Mouse (Mus musculus) adipocyte (in vitro differentiated cells): ENCODE data around the gene Hoxa7.
A peak's percentile ranks its signal among the peaks of the same experiment; 100 is the strongest.

Experiments
- DNase-seq: peaks from one replicate; pipeline ENCODE4 v3.0.0-alpha.2; 2016; ENCODE audit warnings: low spot score

Gene Hoxa7

GRCm38 (mm10) chr6:52213119-52213986, 8.3 kb downstream of the Hoxa7 start, which contains the start of the genes Hoxa3 and Gm28308:
Gene Hoxa3, minus strand, starts transcription at chr6:52213336.
Gene Gm28308, minus strand, starts transcription at chr6:52213339.
- peak; percentile 91 for DNase-seq

- DNase-seq, result peak; percentile 87
Observed at GRCm38 (mm10) chr6:52212556-52213118, 9.0 kb downstream of the Hoxa7 start.

- DNase-seq, result peak; percentile 52
Observed at GRCm38 (mm10) chr6:52211961-52212360, 9.7 kb downstream of the Hoxa7 start.

GRCm38 (mm10) chr6:52211170-52211935, 10.3 kb downstream of the Hoxa7 start:
- DNase-seq, result peak; percentile 91

GRCm38 (mm10) chr6:52209685-52210046, 12.0 kb downstream of the Hoxa7 start:
- DNase-seq, result no peak

GRCm38 (mm10) chr6:52208868-52209684, 12.6 kb downstream of the Hoxa7 start:
- no peak for DNase-seq

- no peak for DNase-seq
Observed at GRCm38 (mm10) chr6:52208072-52208867, 13.4 kb downstream of the Hoxa7 start, which contains the start of gene Hoxa6. Gene Hoxa6, minus strand, starts transcription at chr6:52208722.

GRCm38 (mm10) chr6:52207684-52207976, 14.0 kb downstream of the Hoxa7 start:
- DNase-seq, result no peak

GRCm38 (mm10) chr6:52206882-52207683, 14.6 kb downstream of the Hoxa7 start:
- no peak for DNase-seq

GRCm38 (mm10) chr6:52205638-52206621, 15.7 kb downstream of the Hoxa7 start:
- no peak for DNase-seq

- no peak for DNase-seq
Observed at GRCm38 (mm10) chr6:52205221-52205620, 16.4 kb downstream of the Hoxa7 start.

- DNase-seq, result peak; percentile 90
Observed at GRCm38 (mm10) chr6:52204050-52204752, 17.5 kb downstream of the Hoxa7 start, which contains the start of gene Hoxa5. Gene Hoxa5, minus strand, starts transcription at chr6:52204587.

GRCm38 (mm10) chr6:52203371-52204049, 18.1 kb downstream of the Hoxa7 start:
- peak; percentile 34 for DNase-seq

- DNase-seq, result no peak
Observed at GRCm38 (mm10) chr6:52203121-52203370, 18.6 kb downstream of the Hoxa7 start.

- no peak for DNase-seq
Observed at GRCm38 (mm10) chr6:52202362-52203120, 19.1 kb downstream of the Hoxa7 start.

- no peak for DNase-seq
Observed at GRCm38 (mm10) chr6:52201269-52201668, 20.4 kb downstream of the Hoxa7 start.

GRCm38 (mm10) chr6:52200751-52201250, 20.9 kb downstream of the Hoxa7 start:
- no peak for DNase-seq
